Mouse (Mus musculus): ENCODE data around the gene Wnk4. TPM values are rescaled to one million over a fixed set of nuclear protein-coding genes. Genes with fewer than 3 reads are reported as not detected.

Gene Wnk4
- polyA plus RNA-seq, 1 experiment from 2014 or later: 4.5 TPM

DNA sequence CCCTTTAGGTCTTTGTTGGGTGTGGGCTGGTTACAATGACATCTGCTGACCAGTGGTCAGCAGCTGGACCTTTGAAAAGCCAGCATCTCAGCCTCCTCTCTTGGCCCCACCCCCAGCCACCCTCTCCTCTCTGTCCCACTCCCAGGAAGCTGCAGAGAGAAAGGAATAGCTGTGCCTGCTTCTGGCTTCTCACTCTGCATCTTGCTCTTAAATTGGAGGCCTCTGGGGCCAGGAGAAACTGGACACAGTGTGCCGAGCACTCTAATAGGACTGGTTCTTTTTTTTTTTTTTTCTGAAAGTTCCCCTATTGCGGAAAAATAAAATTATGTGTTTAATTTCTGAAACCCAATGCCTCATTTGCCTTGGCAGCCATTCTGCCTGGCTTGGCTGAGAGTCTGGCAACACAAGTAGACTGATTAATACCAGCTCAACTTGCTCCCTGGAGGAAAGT is 30.3 kb upstream of the Wnk4 start:
- 26% methylated on average over 2 of the region's 2 CpGs for WGBS
- no peak overlapping the region for H3K9ac ChIP-seq
- no peaks in the 10 kb centered on the region for H3K9me3 ChIP-seq (replicated peaks)
- no peak for ATAC-seq
- no peaks in the 10 kb centered on the region for H3K36me3 ChIP-seq (ENCODE audit: poor library complexity, severe bottlenecking)
- H3K4me1 ChIP-seq: peaks cover 34% of the 10 kb centered on the region
- H3K4me2 ChIP-seq: no peak overlapping the region
- peaks cover 19% of the 10 kb centered on the region; the same call in 1 of the 2 replicates for H3K27me3 ChIP-seq
- no peak overlapping the region for H3K4me3 ChIP-seq
- H3K27ac ChIP-seq: no peak overlapping the region

DNA sequence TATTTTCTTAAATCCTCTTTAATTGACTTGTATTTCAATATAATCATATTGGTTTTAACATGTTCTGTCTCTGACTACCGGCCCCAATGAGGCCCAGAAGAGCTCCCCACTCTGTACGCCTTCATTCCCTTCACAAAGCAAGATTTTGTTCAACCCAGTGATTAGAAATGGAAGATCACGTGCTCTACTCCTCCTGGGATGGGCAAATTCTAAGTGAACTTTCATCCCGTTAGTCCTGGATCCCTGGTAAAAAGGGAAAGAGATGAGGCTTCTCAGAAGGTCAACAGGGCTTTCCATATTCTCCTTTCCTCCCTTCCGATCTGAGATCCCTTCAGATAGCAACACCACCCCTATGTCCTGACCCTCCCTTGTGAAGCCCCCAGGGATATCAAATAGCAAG is 29.8 kb upstream of the Wnk4 start:
- peak overlapping the region; percentile 14; the same call in 1 of the 2 replicates for H3K27ac ChIP-seq
- peak overlapping the region; percentile 22; the same call in 1 of the 2 replicates for H3K4me2 ChIP-seq
- H3K4me3 ChIP-seq: no peak overlapping the region
- no peak overlapping the region for H3K9ac ChIP-seq
- peaks cover 29% of the 10 kb centered on the region for H3K4me1 ChIP-seq
- no peaks in the 10 kb centered on the region for H3K9me3 ChIP-seq (replicated peaks)
- 15% methylated on average over 5 of the region's 5 CpGs for WGBS
- no peak for ATAC-seq
- no peaks in the 10 kb centered on the region for H3K36me3 ChIP-seq (ENCODE audit: poor library complexity, severe bottlenecking)
- peaks cover 19% of the 10 kb centered on the region; the same call in 1 of the 2 replicates for H3K27me3 ChIP-seq

DNA sequence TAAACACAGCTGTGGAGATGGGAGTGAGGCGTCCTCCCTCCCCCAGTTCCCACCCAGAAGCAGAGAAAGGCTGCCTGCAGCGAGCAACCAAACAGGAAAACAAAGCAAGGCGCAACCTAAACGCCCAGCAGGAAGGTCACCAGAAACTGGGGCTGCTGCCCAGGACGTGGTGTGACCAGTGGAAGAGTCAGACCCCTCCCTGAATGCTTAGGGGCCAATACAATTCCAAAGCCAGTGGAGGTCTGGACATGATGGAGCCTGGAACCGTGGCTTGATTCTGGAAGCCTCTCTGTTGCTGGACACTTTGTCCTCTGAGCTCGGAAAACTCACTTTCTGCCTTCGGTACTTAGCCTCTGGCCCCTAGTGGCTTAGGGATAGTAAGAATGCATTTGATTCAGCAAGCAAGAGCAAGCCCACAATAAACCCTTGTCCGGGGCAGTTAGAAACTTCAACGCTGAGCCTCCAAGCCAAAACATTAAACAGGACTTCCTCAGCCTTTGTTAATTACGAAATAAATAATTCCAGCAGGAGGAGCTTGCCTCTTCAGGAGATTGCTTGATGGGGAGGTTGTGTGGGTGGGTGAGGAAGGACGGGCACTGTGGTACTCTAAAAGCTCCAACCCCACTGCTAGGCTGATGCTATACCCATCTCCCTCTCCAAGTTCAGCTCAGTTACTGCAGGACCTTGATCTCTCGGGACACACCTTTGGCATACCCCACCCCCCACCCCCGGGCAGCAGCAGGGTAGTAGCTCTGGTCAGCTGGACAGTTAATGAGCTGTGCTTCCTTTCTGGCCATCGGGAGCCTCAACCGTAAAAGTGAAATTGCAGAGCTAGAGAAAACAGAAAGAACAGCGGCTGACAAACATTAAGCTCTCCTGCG is 29.1 kb upstream of the Wnk4 start:
- Histone ChIP-seq H3K4me3 (no peak overlapping the region), H3K36me3 (ENCODE audit: poor library complexity, severe bottlenecking) (no peaks in the 10 kb centered on the region), H3K9me3 (replicated peaks) (no peaks in the 10 kb centered on the region), H3K9ac (no peak overlapping the region), H3K4me2 (peak overlapping the region; percentile 22), H3K4me1 (peaks cover 25% of the 10 kb centered on the region), H3K27me3 (peaks cover 19% of the 10 kb centered on the region; the same call in 1 of the 2 replicates), H3K27ac (peak overlapping the region; percentile 20; the same call in 1 of the 2 replicates)
- WGBS: 13% methylated on average over 18 of the region's 18 CpGs
- ATAC-seq: no peak

DNA sequence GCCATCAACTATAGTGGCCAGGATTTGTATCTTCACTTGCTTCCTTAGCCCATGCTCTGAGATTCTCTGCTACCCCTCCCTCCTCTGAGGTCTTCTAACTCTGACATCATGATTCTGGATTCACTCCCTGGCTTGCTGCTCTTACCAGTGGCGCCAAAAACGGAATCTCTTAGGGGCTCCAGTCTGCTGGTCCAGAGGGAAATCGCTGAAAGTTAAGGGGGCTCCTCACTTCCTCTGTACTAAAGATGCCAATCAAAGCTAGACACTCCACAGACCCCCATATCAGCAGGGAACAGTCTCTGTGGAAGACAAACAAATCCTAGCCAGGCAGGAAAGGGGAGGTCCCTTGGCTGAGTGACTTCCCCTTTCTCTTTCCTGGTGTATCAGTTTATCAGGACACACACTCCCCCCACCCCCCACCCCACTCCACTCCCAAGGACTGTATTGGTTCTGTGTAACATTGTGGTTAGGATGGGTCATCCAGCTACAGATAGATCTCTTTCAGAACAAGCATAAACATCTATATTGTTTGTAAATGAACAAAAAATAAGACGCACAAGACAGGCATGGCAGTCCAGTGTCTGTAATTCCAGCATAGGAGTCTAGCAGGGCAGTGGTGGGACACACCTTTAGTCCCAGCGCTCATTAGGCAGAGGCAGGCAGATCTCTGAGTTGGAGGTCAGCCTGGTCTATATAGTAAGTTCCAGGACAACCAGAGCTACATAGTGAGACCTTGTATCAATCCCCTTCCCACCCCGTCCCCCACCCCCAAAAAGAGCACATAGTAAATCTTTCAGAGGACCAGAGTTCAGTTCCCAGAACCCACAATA is 28.1 kb upstream of the Wnk4 start:
- WGBS: 63% methylated on average over 6 of the region's 6 CpGs
- H3K27me3 ChIP-seq: peaks cover 18% of the 10 kb centered on the region; the same call in 1 of the 2 replicates
- H3K4me3 ChIP-seq: no peak overlapping the region
- no peaks in the 10 kb centered on the region for H3K36me3 ChIP-seq (ENCODE audit: poor library complexity, severe bottlenecking)
- H3K9me3 ChIP-seq (replicated peaks): no peaks in the 10 kb centered on the region
- no peak overlapping the region for H3K4me2 ChIP-seq
- ATAC-seq: no peak
- H3K9ac ChIP-seq: no peak overlapping the region
- no peak overlapping the region for H3K27ac ChIP-seq
- peaks cover 25% of the 10 kb centered on the region for H3K4me1 ChIP-seq

DNA sequence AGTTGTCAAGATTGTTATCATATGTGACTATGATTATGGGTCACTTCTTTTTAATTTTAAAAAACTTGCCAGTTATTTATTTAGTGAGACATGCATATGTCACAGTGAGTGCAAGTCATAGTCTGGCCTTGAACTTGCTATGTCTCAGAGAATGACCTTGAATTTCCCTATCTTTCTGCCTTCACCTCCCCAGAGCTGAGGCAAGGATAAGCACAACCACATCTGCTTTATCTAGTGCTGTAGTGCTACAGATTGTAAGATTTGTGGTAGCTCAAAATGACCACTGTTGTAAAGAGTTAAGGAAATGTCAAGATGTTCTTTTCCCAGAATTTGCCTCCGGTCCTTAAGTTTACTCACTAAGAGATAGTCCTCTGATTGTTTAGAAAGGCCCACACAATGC is 27.1 kb upstream of the Wnk4 start:
- ATAC-seq: no peak
- H3K4me1 ChIP-seq: peaks cover 25% of the 10 kb centered on the region
- H3K4me3 ChIP-seq: no peak overlapping the region
- no peaks in the 10 kb centered on the region for H3K36me3 ChIP-seq (ENCODE audit: poor library complexity, severe bottlenecking)
- no peaks in the 10 kb centered on the region for H3K9me3 ChIP-seq (replicated peaks)
- H3K27ac ChIP-seq: no peak overlapping the region
- H3K9ac ChIP-seq: no peak overlapping the region
- no peak overlapping the region for H3K4me2 ChIP-seq
- 97% methylated on average over 1 of the region's 1 CpGs for WGBS
- H3K27me3 ChIP-seq: peaks cover 14% of the 10 kb centered on the region; the same call in 1 of the 2 replicates

DNA sequence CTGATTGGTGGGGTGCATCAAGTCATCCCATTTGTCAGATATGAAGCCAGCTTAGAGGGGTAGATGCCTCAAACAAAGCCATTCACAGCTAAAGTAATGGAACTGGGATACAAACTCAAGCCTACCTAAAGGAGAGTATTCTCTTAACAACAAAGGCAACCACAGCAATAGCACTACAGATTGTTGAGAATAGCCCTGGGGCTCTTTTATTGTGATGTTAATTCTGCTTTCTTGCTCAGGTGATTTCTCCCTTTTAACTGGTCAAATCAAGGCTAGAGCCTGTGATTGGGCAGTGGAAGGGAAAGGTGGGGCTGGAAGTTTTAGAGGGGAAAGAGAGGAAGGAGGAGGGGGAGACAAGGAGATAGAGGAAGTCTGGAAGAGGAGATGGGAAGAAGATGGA is 26.2 kb upstream of the Wnk4 start:
- no peak for ATAC-seq

DNA sequence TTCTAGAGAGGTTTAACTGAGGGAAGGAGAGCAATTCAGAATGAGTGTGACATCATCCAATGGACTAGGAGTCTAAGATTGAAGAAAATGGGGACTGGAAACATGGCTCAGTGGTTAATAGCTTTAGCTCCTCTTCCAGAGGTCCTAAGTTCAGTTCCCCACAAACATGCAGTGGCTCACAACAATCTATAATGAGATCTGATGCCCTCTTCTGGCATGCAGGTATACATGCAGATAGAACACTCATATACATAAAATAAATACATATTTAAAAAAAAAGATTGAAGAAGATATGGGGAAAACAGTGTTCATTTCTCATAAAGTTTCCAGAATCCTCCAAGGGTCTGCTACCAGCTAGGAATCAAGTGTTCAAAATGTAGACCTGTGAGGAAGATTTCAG is 24.9 kb upstream of the Wnk4 start:
- Histone ChIP-seq H3K4me1 (peaks cover 12% of the 10 kb centered on the region), H3K27me3 (0 out of 2 replicates have a peak, but pooled peaks cover 8% of the 10 kb centered on the region), H3K4me3 (no peak overlapping the region), H3K9me3 (replicated peaks) (no peaks in the 10 kb centered on the region), H3K36me3 (ENCODE audit: poor library complexity, severe bottlenecking) (no peaks in the 10 kb centered on the region), H3K9ac (no peak overlapping the region), H3K4me2 (no peak overlapping the region), H3K27ac (no peak overlapping the region)
- no peak for ATAC-seq

More for the DNA sequence above, 26.2 kb upstream of the Wnk4 start:
- Histone ChIP-seq H3K4me3 (no peak overlapping the region), H3K4me2 (no peak overlapping the region), H3K4me1 (peaks cover 25% of the 10 kb centered on the region), H3K27me3 (peaks cover 12% of the 10 kb centered on the region; the same call in 1 of the 2 replicates), H3K9ac (no peak overlapping the region), H3K9me3 (replicated peaks) (no peaks in the 10 kb centered on the region), H3K27ac (no peak overlapping the region), H3K36me3 (ENCODE audit: poor library complexity, severe bottlenecking) (no peaks in the 10 kb centered on the region)

DNA sequence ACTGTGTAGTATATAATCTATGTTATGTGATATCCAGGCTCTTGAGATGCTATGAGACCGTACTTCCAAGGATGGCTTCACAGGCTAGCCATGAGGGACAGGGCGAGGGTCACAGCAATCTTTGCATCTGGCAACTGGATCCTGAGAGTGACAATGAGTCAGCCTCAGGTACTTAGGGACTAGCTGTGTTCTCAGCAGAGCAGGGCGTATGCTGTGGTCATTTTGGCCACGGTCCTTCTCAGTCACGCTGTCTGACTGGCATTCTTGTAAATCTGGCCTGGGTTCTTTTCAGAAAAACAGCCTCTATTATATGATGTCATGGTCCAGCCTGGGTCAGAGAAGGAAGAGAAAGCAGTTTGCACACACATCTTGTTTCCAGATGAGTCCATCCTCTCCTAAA is 23.6 kb upstream of the Wnk4 start:
- H3K4me3 ChIP-seq: no peak overlapping the region
- WGBS: 95% methylated on average over 5 of the region's 5 CpGs
- ATAC-seq: no peak
- H3K9me3 ChIP-seq (replicated peaks): no peaks in the 10 kb centered on the region
- no peaks in the 10 kb centered on the region for H3K36me3 ChIP-seq (ENCODE audit: poor library complexity, severe bottlenecking)
- no peak overlapping the region for H3K27ac ChIP-seq
- no peak overlapping the region for H3K4me2 ChIP-seq
- 0 out of 2 replicates have a peak, but pooled peaks cover 4% of the 10 kb centered on the region for H3K27me3 ChIP-seq
- no peaks in the 10 kb centered on the region for H3K4me1 ChIP-seq
- H3K9ac ChIP-seq: no peak overlapping the region

DNA sequence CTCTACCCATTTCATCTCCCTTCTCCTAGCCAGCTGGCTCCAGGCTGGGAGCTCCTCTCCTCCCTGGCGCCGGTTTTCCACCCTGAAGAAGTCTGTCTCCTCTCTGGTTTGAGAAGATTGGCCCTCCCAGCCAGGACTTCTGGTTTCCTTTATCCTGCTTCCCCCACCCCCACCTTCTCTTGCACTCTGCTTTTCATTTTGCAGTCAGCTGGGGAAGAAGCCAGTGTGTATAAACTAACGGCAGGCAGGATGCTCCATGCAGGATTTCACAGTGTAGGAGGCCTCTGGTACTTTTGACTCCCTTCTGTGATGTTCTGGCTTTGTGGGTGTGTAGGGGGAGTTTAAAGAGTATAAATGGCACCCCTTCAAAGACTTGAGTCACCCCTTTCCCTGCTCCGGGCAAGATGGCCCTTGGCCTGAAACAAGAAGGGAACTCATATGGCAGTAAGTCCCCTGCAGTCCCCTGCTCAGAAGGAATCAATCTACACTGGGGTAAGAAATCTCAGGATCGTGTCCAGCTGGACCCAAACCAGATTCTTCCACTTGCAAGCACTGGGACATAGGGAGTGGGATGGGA is 22.2 kb upstream of the Wnk4 start:
- no peaks in the 10 kb centered on the region for H3K36me3 ChIP-seq (ENCODE audit: poor library complexity, severe bottlenecking)
- ATAC-seq: no peak
- H3K27ac ChIP-seq: no peak overlapping the region
- H3K4me3 ChIP-seq: no peak overlapping the region
- 54% methylated on average over 5 of the region's 5 CpGs for WGBS
- H3K9me3 ChIP-seq (replicated peaks): no peaks in the 10 kb centered on the region
- no peak overlapping the region for H3K9ac ChIP-seq
- no peak overlapping the region for H3K4me2 ChIP-seq
- H3K27me3 ChIP-seq: 0 out of 2 replicates have a peak, but pooled peaks cover 6% of the 10 kb centered on the region
- H3K4me1 ChIP-seq: no peaks in the 10 kb centered on the region

DNA sequence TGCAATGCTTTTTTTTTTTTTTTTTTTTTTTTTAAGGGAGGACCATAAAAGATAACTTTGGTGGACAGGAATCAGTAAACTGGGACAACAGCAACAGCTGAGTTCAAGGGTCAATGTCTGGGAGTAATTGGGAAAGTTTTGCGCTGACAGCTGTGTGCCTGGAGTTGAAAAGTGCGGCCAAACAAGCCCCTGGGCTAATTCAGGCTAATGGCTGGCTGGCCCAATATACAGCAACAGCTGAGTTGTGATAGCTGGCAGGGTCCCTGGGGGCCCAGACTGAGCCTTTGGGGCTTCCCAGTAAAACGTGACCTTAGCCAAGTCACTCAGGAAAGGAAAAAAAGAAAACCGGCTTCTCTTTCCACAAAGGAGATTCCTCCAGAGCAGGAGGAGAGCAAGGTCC is 15.3 kb upstream of the Wnk4 start:
- peaks cover 57% of the 10 kb centered on the region for H3K27me3 ChIP-seq
- no peak overlapping the region for H3K9ac ChIP-seq
- H3K4me2 ChIP-seq: no peak overlapping the region
- peaks cover 12% of the 10 kb centered on the region for H3K4me1 ChIP-seq
- H3K27ac ChIP-seq: no peak overlapping the region
- no peak for ATAC-seq
- WGBS: 64% methylated on average over 4 of the region's 4 CpGs
- H3K9me3 ChIP-seq (replicated peaks): no peaks in the 10 kb centered on the region
- no peak overlapping the region for H3K4me3 ChIP-seq
- no peaks in the 10 kb centered on the region for H3K36me3 ChIP-seq (ENCODE audit: poor library complexity, severe bottlenecking)

DNA sequence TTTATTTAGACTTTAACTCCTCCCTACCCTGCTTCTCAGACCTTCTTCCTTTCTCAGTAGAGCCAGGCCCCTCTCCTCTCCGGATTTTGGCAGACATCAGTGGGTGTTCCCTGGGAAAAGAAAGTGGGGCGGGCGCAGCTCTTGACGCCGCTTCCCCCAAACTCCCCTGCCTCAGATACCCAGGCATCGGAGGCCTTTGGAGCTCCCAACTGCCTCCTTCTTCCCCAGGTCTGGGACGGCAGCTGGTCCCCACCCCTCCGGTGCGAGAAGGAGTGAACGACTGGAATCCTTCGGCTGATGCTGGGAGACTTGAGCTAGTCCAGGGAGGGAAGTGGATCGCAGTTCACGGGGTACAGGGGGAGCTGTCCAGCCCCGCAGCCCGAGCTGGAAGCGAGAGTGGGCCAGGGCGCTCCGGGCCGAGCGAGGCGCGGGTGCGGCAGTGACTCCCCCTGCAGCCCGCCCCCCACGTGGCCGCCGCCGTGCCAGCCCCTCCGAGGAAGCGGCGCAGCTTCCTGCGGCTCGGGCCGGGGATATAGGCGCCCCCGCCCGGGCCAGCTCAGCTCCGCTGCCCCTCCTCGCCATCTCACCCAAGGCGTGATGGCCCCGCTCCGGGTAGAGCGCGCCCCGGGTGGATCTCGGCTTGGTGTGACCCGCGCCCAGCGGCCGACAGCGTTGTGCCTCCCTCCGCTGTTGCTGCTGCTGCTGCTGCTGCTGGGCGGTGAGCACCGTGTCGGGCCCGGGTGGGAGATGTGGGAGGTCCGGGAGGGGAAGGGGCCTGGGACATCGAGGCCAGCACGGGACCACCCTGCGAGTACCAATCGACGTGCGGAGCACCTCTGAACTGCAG is 14.3 kb upstream of the Wnk4 start, which contains the start of gene Ramp2:
TSS of gene Ramp2 (plus strand) at position 174 of the 847 bp plus-strand sequence.
- Histone ChIP-seq H3K9ac (peak within 1 kb of the TSS; percentile 78), H3K4me1 (peaks cover 12% of the 10 kb centered on the region), H3K27me3 (peaks cover 57% of the 10 kb centered on the region), H3K36me3 (ENCODE audit: poor library complexity, severe bottlenecking) (no peaks in the 10 kb centered on the region), H3K4me2 (peak within 1 kb of the TSS; percentile 97), H3K9me3 (replicated peaks) (no peaks in the 10 kb centered on the region), H3K27ac (no peak within 1 kb of the TSS; the same call in 1 of the 2 replicates), H3K4me3 (peak within 1 kb of the TSS; percentile 58)
- 1% methylated on average over 58 of the region's 63 CpGs for WGBS
- peak; percentile 65 for ATAC-seq

Measured in forebrain, embryonic 13.5 days (tissue).